In genomic region chr4:135946278-135946658, GRCm38 (mm10) we compare ENCODE assay signal across 8 mouse cellular contexts. TPM values are rescaled to one million over a fixed set of nuclear protein-coding genes. Genes with fewer than 3 reads are reported as not detected.
DNase-seq lines count a peak whose midpoint lies in the region; ATAC-seq lines count a peak whose summit lies in the region.

Hmgcl (plus strand) TSS chr4:135946448.

- intact Hi-C loops in left cerebral cortex, postnatal 14 days (cut with DNase I), result no loop called here

- peak; percentile 89 for ATAC-seq in intestine, embryonic 14.5 days (replicated peaks; ENCODE audit: low FRiP score, low TSS enrichment, low read depth)

- peak within 1 kb of the TSS; percentile 43; the same call in 1 of the 2 replicates for H3K27ac ChIP-seq in intestine, embryonic 14.5 days (ENCODE audit: low read depth)

- H3K9me3 ChIP-seq in intestine, embryonic 14.5 days (ENCODE audit: control insufficient read depth, low read length), result no peaks in the 10 kb centered on the region

- H3K9ac ChIP-seq in intestine, embryonic 14.5 days (ENCODE audit: low read length), result peak within 1 kb of the TSS; percentile 74

- no peaks in the 10 kb centered on the region; the same call in 1 of the 2 replicates for H3K4me1 ChIP-seq in intestine, embryonic 14.5 days (replicated peaks; ENCODE audit: control insufficient read depth, insufficient read depth, low read length)

- no peaks in the 10 kb centered on the region for H3K27me3 ChIP-seq in intestine, embryonic 14.5 days (replicated peaks; ENCODE audit: control insufficient read depth, insufficient read depth, low read length)

- 0% methylated on average over 23 of the region's 23 CpGs for WGBS in intestine, embryonic 14.5 days

- peak within 1 kb of the TSS; percentile 89 for H3K4me3 ChIP-seq in intestine, embryonic 14.5 days (ENCODE audit: low read depth, low read length)

- H3K4me2 ChIP-seq in intestine, embryonic 14.5 days (ENCODE audit: low read length), result peak within 1 kb of the TSS; percentile 82

- H3K36me3 ChIP-seq in intestine, embryonic 14.5 days (ENCODE audit: control insufficient read depth, insufficient read depth, low read length), result peaks cover 5% of the 10 kb centered on the region; the same call in 1 of the 2 replicates

- DNase-seq in adrenal gland, adult (ENCODE audit: inconsistent age in 2 of 2, low spot score in 1 of 2), result peak; percentile 95 to 98
- DNase-seq in embryo, embryonic 10.5 days (ENCODE audit: low spot score), result peak; percentile 96
- peak; percentile 92 for DNase-seq in gastrocnemius, postnatal 25 days
- DNase-seq in intestine, embryonic 14.5 days (ENCODE audit: low spot score), result peak; percentile 96
- peak; percentile 94 to 97 for DNase-seq in left cerebral cortex, postnatal 14 days (ENCODE audit: low spot score in 2 of 2)
- DNase-seq in mesoderm, embryonic 11.5 days (ENCODE audit: low read depth, low spot score), result peak; percentile 94
- DNase-seq in right cerebral cortex, postnatal 36 days (ENCODE audit: low spot score in 2 of 2), result peak; percentile 90 to 92
- DNase-seq in yolk sac, embryonic 10.5 days (ENCODE audit: low spot score), result peak; percentile 93

RNA-seq across cellular contexts. Expression of gene Hmgcl, which starts in this region (rescaled TPM):
- 10 to 100 TPM; 41.5 to 42.3 TPM for total RNA-seq in gastrocnemius, postnatal 25 days (2021)
- 91.1 and 93.9 TPM in 2 replicates for polyA plus RNA-seq in intestine, embryonic 14.5 days (2014; fragmentation: Nextera tagmentation; extraction: Ambion mirVana)
- 10 to 100 TPM; 28.3 to 30.9 TPM for total RNA-seq in left cerebral cortex, postnatal 14 days (2021)

Comparison
In these comparisons a context has a peak if more than half of its experiments do, and no peak if none do; other contexts are left out.
1. Peak in every context shown above with its lines: DNase-seq, ATAC-seq, H3K4me3 ChIP-seq and H3K27ac ChIP-seq.